Mouse (Mus musculus) C2C12 (cell line): ENCODE measurements around the gene Csnk1e. TPM values are rescaled to one million over a fixed set of nuclear protein-coding genes. Genes with fewer than 3 reads are reported as not detected.

Experiments used
- H3K27me3 ChIP-seq: one replicate; pipeline ENCODE4 v1.6.1; 2011; ENCODE audit not compliant: control insufficient read depth, insufficient read depth, insufficient read length
- H3K36me3 ChIP-seq: one replicate; pipeline ENCODE4 v1.6.1; 2011; ENCODE audit not compliant: control insufficient read depth, insufficient read depth
- H3K4me3 ChIP-seq: one replicate; pipeline ENCODE4 v1.5.1; 2011; ENCODE audit warnings: mild to moderate bottlenecking, control low read depth; ENCODE audit not compliant: poor library complexity, insufficient read depth, severe bottlenecking
- H3K79me2 ChIP-seq: one replicate; pipeline ENCODE4 v1.6.1; 2011; ENCODE audit not compliant: control insufficient read depth, insufficient read depth
- H3K79me3 ChIP-seq: one replicate; pipeline ENCODE4 v1.6.1; 2011; ENCODE audit warnings: low read depth, control low read depth
- H3ac ChIP-seq: one replicate; pipeline ENCODE3; 2011; ENCODE audit warnings: low read depth; ENCODE audit not compliant: control insufficient read depth, insufficient read length
- CEBPB ChIP-seq: IDR thresholded peaks from one replicate; pipeline ENCODE4 v1.6.1; 2011; ENCODE audit warnings: low read depth, mild to moderate bottlenecking, control low read depth, moderate library complexity
- CTCF ChIP-seq: IDR thresholded peaks from one replicate; pipeline ENCODE4 v1.5.1; 2011; ENCODE audit not compliant: control insufficient read depth, insufficient read depth, insufficient read length
- FOSL1 ChIP-seq: IDR thresholded peaks from one replicate; pipeline ENCODE4 v1.8.0; 2011; ENCODE audit warnings: mild to moderate bottlenecking, low read length; ENCODE audit not compliant: poor library complexity, insufficient read depth, severe bottlenecking
- MAX ChIP-seq: IDR thresholded peaks from one replicate; pipeline ENCODE4 v1.6.1; 2011; ENCODE audit warnings: mild to moderate bottlenecking, control low read depth
- MYOD1 ChIP-seq: IDR thresholded peaks from one replicate; pipeline ENCODE4 v1.6.1; 2011; ENCODE audit warnings: low read depth; ENCODE audit not compliant: control insufficient read depth, insufficient read length
- MYOG ChIP-seq: IDR thresholded peaks from one replicate; pipeline ENCODE4 v1.6.1; 2011; ENCODE audit not compliant: control insufficient read depth, insufficient read length; ENCODE audit errors: extremely low read depth
- USF1 ChIP-seq: IDR thresholded peaks from one replicate; pipeline ENCODE4 v1.6.1; 2011; ENCODE audit warnings: low read depth, mild to moderate bottlenecking, control low read depth, moderate library complexity
- polyA plus RNA-seq: library from polyadenylated mRNA; unstranded; fragments of >200 nt; fragmentation: generic; extraction: Trizol; gene quantifications from one replicate; pipeline ENCODE4 v1.2.1, GENCODE M21; 2012; ENCODE audit warnings: missing spikeins

Gene Csnk1e
- polyA plus RNA-seq, 1 experiment = 98.6 TPM

DNA sequence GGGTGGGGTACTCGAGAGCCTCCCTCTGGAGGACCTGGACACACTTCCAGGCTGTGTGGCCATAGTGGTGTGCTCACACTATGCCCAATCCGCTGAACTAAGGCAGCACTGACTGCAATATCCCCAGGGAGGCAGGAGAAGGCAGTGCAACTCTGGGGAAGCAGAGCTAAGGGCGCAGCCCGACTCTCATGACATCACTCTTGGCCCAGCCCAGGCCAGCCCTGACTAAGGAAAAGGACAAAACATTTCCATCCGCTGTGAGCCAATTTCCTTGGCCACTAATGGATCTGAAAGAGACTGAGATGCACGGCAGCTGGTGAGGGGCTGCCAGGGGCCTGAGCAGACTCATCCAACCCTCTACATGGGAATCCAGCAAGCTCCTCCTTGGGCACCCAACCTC, 77.7 kb downstream of the Csnk1e start:
- no peak for TF ChIP-seq FOSL1
- no peak for TF ChIP-seq CTCF
- no peak for TF ChIP-seq MYOD1
- no peak for TF ChIP-seq MAX
- TF ChIP-seq USF1 = no peak
- TF ChIP-seq MYOG = no peak
- no peak for TF ChIP-seq CEBPB
- Histone ChIP-seq H3K4me3 (no peak overlapping the region), H3K36me3 (peaks cover 40% of the 10 kb centered on the region), H3K79me2 (peaks cover 33% of the 10 kb centered on the region), H3ac (peak overlapping the region; percentile 10), H3K27me3 (no peaks in the 10 kb centered on the region), H3K79me3 (peaks cover 7% of the 10 kb centered on the region)

DNA sequence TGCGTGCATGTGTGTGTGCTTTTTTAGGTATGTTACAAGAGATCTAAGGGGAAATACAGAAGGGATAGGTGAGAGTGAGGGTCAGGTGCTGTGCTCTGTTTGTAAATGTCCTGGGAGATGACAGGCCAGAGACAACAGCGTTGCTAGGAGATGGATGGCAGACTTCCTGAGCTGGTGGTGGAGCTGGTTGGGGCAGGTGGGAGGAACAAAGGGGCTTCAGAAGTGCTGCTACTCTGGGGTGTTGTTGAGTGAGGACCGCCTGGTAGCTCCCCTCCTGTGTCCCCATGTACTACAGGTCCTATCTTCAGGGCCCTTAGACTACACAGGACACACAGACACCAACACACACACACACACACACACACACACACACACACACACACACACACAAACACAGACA, 80.6 kb downstream of the Csnk1e start:
- Histone ChIP-seq H3K27me3 (no peaks in the 10 kb centered on the region), H3K4me3 (no peak overlapping the region), H3K79me3 (peaks cover 1% of the 10 kb centered on the region), H3K36me3 (peaks cover 45% of the 10 kb centered on the region), H3ac (no peak overlapping the region), H3K79me2 (peaks cover 9% of the 10 kb centered on the region)
- TF ChIP-seq CEBPB (no peak), MYOD1 (no peak), CTCF (no peak), FOSL1 (no peak), MAX (no peak), USF1 (no peak), MYOG (no peak)

GRCm38 (mm10) chr15:79370281-79370843, 85.0 kb downstream of the Csnk1e start:
- Histone ChIP-seq H3K27me3 (no peaks in the 10 kb centered on the region), H3K4me3 (no peak overlapping the region), H3K79me2 (no peaks in the 10 kb centered on the region), H3K79me3 (no peaks in the 10 kb centered on the region), H3K36me3 (peaks cover 38% of the 10 kb centered on the region), H3ac (no peak overlapping the region)
- TF ChIP-seq USF1 (no peak), CTCF (no peak), FOSL1 (no peak), MAX (no peak)

DNA sequence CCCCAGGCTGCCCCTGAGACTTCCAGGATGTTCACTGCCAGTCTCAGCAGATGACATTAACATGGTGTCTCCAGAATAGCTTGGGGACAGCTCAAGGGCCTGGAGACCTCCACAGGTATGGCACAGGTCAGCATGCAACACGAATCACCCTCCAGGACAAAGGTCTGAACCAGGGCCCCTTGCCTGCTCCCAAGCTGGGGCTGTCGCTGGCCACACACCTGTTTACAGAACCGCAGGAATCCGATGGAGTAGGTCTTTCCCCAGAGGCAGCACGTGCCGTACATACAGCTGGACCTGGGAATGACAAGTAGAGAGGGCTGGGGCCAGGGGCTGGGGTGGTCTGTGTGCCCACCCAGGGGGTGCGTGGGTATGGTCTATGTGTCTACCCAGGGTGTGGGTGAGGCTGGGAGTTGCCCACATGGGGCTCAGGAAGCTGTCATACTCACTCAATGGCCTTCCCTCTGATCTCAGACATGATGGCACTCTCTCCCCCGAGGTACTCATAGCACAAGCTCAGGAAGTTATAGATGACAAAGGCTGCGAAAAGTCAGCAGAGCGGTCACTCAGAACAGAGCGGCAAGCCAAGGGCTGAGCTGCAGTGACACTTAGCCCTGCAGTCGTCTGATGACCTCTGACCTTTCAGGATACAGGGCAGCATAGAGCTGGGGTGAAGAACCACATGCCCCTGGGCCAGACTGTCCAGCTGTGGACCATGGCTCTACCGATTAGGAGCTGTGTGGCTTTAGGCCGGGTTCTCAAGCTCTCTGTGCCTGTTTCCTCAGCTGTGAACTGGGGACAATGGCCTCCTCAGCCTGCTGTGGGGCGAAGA, 85.7 kb downstream of the Csnk1e start:
- Histone ChIP-seq H3K79me3 (no peaks in the 10 kb centered on the region), H3K36me3 (peaks cover 44% of the 10 kb centered on the region)

DNA sequence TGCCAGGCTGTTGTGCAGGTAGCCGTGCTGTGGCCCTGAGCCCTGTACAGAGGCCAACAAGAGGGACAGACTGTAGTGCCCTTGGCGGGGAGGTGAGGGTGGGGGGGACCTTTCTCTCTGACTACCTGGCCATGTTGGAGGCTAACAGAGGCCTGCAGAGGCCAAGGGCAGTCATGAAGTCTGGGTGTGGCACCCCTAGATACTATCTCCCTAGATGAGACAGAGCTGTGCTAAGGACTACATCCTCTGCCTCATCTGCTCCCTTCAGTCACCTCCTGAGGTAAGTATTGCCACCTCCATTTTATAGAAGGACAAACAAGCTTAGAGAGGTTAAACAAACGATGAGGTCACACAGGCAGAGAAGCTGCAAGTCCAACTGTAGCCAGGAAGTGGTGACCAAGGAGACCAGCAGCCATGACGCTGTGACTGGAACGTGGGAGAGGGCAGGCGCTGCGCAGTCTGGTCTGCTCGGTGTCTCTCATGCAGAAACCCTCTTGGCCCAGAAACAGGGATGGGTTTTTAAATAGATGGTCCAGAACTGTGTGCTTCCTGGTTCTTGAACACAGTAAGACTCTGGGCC, 86.4 kb downstream of the Csnk1e start:
- TF ChIP-seq CEBPB = no peak
- TF ChIP-seq MAX = no peak
- TF ChIP-seq CTCF = no peak
- no peak for TF ChIP-seq USF1
- TF ChIP-seq FOSL1 = no peak
- no peak for TF ChIP-seq MYOG
- no peak for TF ChIP-seq MYOD1
- H3ac ChIP-seq = no peak overlapping the region

More for the DNA sequence above, 85.7 kb downstream of the Csnk1e start:
- Histone ChIP-seq H3K4me3 (no peak overlapping the region), H3ac (no peak overlapping the region), H3K79me2 (no peaks in the 10 kb centered on the region), H3K27me3 (no peaks in the 10 kb centered on the region)
- TF ChIP-seq MYOD1 (no peak), CEBPB (no peak), USF1 (no peak), CTCF (no peak), FOSL1 (no peak), MYOG (no peak), MAX (no peak)

More for the DNA sequence above, 86.4 kb downstream of the Csnk1e start:
- Histone ChIP-seq H3K79me2 (no peaks in the 10 kb centered on the region), H3K79me3 (no peaks in the 10 kb centered on the region), H3K27me3 (no peaks in the 10 kb centered on the region), H3K4me3 (no peak overlapping the region), H3K36me3 (peaks cover 45% of the 10 kb centered on the region)
